In the genomic region with DNA sequence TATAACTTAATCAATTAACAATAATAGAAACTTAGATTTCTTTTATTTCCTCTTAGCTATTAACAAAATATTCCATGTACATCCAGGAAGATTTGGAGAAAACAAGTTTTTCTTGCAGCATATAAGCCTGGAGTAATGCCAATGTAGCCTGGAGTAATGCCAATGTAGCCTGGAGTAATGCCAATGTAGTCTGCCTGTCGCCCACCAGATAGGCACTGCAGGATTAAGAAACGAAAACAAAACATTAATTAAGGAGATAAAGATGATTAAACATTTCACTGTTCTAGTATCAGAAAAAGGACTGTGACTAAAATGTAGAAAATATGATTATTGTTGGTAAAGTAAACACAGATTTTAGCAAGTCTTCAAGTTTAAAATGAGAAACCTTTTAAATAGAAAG, we compare ENCODE assay signal across 15 mouse cellular contexts. TPM values are rescaled to one million over a fixed set of nuclear protein-coding genes. Genes with fewer than 3 reads are reported as not detected.
A peak's percentile ranks its signal among the peaks of the same experiment; 100 is the strongest.
DNase-seq lines count a peak whose midpoint lies in the region; ATAC-seq lines count a peak whose summit lies in the region.
"Had no signal": no experiment of that assay in that cellular context is flagged by ENCODE, and none has a peak within 500 bp of the region (broad histone marks: within the 10 kb centered on the region; RNA-seq: fewer than 3 reads in every experiment).

No protein-coding gene starts in this region.

- H3K27me3 ChIP-seq in forebrain, embryonic 14.5 days (replicated peaks; ENCODE audit: control insufficient read depth, insufficient read depth, low read length) = no peaks in the 10 kb centered on the region
- H3K27me3 ChIP-seq in forebrain, embryonic 15.5 days = no peaks in the 10 kb centered on the region
- H3K27me3 ChIP-seq: embryonic facial prominence, embryonic 13.5 days; limb, embryonic 12.5 days; lung, embryonic 15.5 days had no signal

- H3K4me3 ChIP-seq in forebrain, embryonic 14.5 days (ENCODE audit: low read depth, low read length) = no peak overlapping the region
- H3K4me3 ChIP-seq in forebrain, embryonic 15.5 days = no peak overlapping the region
- H3K4me3 ChIP-seq: embryonic facial prominence, embryonic 13.5 days; limb, embryonic 12.5 days; lung, embryonic 15.5 days had no signal

- H3K9me3 ChIP-seq in forebrain, embryonic 14.5 days (replicated peaks; ENCODE audit: control insufficient read depth, low read length) = no peaks in the 10 kb centered on the region
- no peaks in the 10 kb centered on the region for H3K9me3 ChIP-seq in forebrain, embryonic 15.5 days
- H3K9me3 ChIP-seq: embryonic facial prominence, embryonic 13.5 days; limb, embryonic 12.5 days; lung, embryonic 15.5 days had no signal

- peak; percentile 67 for DNase-seq in forebrain, embryonic 14.5 days (ENCODE audit: low spot score)
- peak; percentile 17 to 52 for DNase-seq in left cerebral cortex, postnatal 14 days (ENCODE audit: low spot score in 2 of 2)
- no peak for DNase-seq in left cerebral cortex, adult 11 months (ENCODE audit: low spot score)
- peak; percentile 14 for DNase-seq in 3T3-L1 (ENCODE audit: low read depth, low spot score)
- peak; percentile 20 for DNase-seq in brain, embryonic 18.5 days (ENCODE audit: low read depth, low spot score)
- DNase-seq in ovary, postnatal 10 days (ENCODE audit: low spot score) = no peak

- H3K4me2 ChIP-seq in forebrain, embryonic 14.5 days (ENCODE audit: low read length) = no peak overlapping the region
- H3K4me2 ChIP-seq in forebrain, embryonic 15.5 days (replicated peaks) = no peak overlapping the region
- H3K4me2 ChIP-seq: embryonic facial prominence, embryonic 13.5 days; limb, embryonic 12.5 days; lung, embryonic 15.5 days had no signal

- 24% methylated on average over 2 of the region's 2 CpGs for WGBS in forebrain, embryonic 14.5 days
- 12% methylated on average over 2 of the region's 2 CpGs for WGBS in forebrain, embryonic 15.5 days

- no peak overlapping the region for H3K27ac ChIP-seq in forebrain, embryonic 14.5 days (ENCODE audit: low read depth, low read length)
- H3K27ac ChIP-seq in forebrain, embryonic 15.5 days (replicated peaks) = no peak overlapping the region
- H3K27ac ChIP-seq: embryonic facial prominence, embryonic 13.5 days; limb, embryonic 12.5 days; lung, embryonic 15.5 days had no signal

- ATAC-seq in forebrain, embryonic 14.5 days = no peak
- ATAC-seq in forebrain, embryonic 15.5 days (replicated peaks) = no peak
- ATAC-seq in CD4-positive, CD25-positive, alpha-beta regulatory T cell, adult 4 months = no peak
- ATAC-seq: inflammation-experienced regulatory T-cells, adult 6 months had no signal

- H3K4me1 ChIP-seq in forebrain, embryonic 14.5 days (ENCODE audit: control insufficient read depth, insufficient read depth, low read length) = 0 out of 2 replicates have a peak, but pooled peaks cover 2% of the 10 kb centered on the region
- peaks cover 4% of the 10 kb centered on the region; the same call in 1 of the 2 replicates for H3K4me1 ChIP-seq in forebrain, embryonic 15.5 days
- H3K4me1 ChIP-seq: embryonic facial prominence, embryonic 13.5 days; limb, embryonic 12.5 days had no signal

- intact Hi-C loops in left cerebral cortex, postnatal 14 days (cut with DNase I) = no loop called here

- H3K9ac ChIP-seq in forebrain, embryonic 14.5 days (ENCODE audit: low read length) = no peak overlapping the region
- H3K9ac ChIP-seq in forebrain, embryonic 15.5 days (replicated peaks) = no peak overlapping the region
- H3K9ac ChIP-seq: embryonic facial prominence, embryonic 13.5 days; limb, embryonic 12.5 days; lung, embryonic 15.5 days had no signal

- no peaks in the 10 kb centered on the region for H3K36me3 ChIP-seq in forebrain, embryonic 14.5 days (ENCODE audit: control insufficient read depth, insufficient read depth, low read length)
- H3K36me3 ChIP-seq in forebrain, embryonic 15.5 days = no peaks in the 10 kb centered on the region
- H3K36me3 ChIP-seq: embryonic facial prominence, embryonic 13.5 days; limb, embryonic 12.5 days; lung, embryonic 15.5 days had no signal

RNA-seq across cellular contexts. Expression of a gene that starts 49.4 kb away (rescaled TPM):
- polyA plus RNA-seq in forebrain, embryonic 14.5 days (2014; fragmentation: Nextera tagmentation; extraction: Ambion mirVana) = not detected in 2 replicates
- polyA plus RNA-seq in forebrain, embryonic 15.5 days (2015; fragmentation: Nextera tagmentation; extraction: Ambion mirVana) = not detected in 2 replicates
- under 1 TPM; 0.38 to 0.46 TPM for total RNA-seq in left cerebral cortex, postnatal 14 days (2021)
- not detected for polyA plus RNA-seq in CD4-positive, CD25-positive, alpha-beta regulatory T cell, adult 4 months (2017; shearing (Covaris generic))
- total RNA-seq: gastrocnemius, postnatal 4 days had no signal
- polyA plus RNA-seq: embryonic facial prominence, embryonic 13.5 days; heart, embryonic 16.5 days; inflammation-experienced regulatory T-cells, adult 6 months; limb, embryonic 12.5 days; lung, embryonic 15.5 days; thymus, postnatal 0 days had no signal

Comparison
In these comparisons a context has a peak if more than half of its experiments do, and no peak if none do; other contexts are left out.
1. DNase-seq: peak in forebrain, embryonic 14.5 days (single experiment), left cerebral cortex, postnatal 14 days (2 of 2), 3T3-L1 (single experiment) and brain, embryonic 18.5 days (single experiment); none in left cerebral cortex, adult 11 months (single experiment) and ovary, postnatal 10 days (single experiment).